Mouse (Mus musculus) cortical plate, adult 2 months (tissue): ENCODE measurements around the gene Slc44a3. TPM values are rescaled to one million over a fixed set of nuclear protein-coding genes. Genes with fewer than 3 reads are reported as not detected.
A peak's percentile ranks its signal among the peaks of the same experiment; 100 is the strongest.

Source experiments
- H3K27ac ChIP-seq: fragments of 200-500 bp; 2 replicates; pipeline ENCODE4 v1.5.1; 2012; ENCODE audit warnings: low read length, control low read depth, inconsistent platforms; ENCODE audit not compliant: insufficient read depth
- H3K4me1 ChIP-seq: fragments of 200-500 bp; 2 replicates; pipeline ENCODE4 v1.6.1; 2011; ENCODE audit warnings: low read length; ENCODE audit not compliant: control insufficient read depth, insufficient read depth
- H3K4me3 ChIP-seq: fragments of 200-500 bp; 2 replicates; pipeline ENCODE4 v1.5.1; 2011; ENCODE audit warnings: mild to moderate bottlenecking, low read length, control low read depth; ENCODE audit not compliant: insufficient read depth
- CTCF ChIP-seq: fragments of 200-500 bp; IDR thresholded peaks from 2 replicates; pipeline ENCODE4 v1.5.1; 2011; ENCODE audit warnings: mild to moderate bottlenecking, control low read depth, low read length; ENCODE audit not compliant: insufficient read depth; ENCODE audit errors: extremely low read depth
- POLR2A ChIP-seq: fragments of 200-500 bp; IDR thresholded peaks from 2 replicates; pipeline ENCODE4 v1.6.1; 2011; ENCODE audit warnings: mild to moderate bottlenecking, low read length, control low read depth; ENCODE audit not compliant: insufficient read depth; ENCODE audit errors: extremely low read depth
- polyA plus RNA-seq: library from polyadenylated mRNA; depleted of rRNA; stranded (reverse); fragments of >200 nt; gene quantifications from 2 replicates; pipeline ENCODE4 v1.2.3, GENCODE M21; 2012

The Slc44a3 gene
- polyA plus RNA-seq, 1 experiment = 0.08 TPM

- TF ChIP-seq CTCF (no peak), POLR2A (no peak)
Observed at GRCm38 (mm10) chr3:121507678-121508077, 24.5 kb downstream of the Slc44a3 start.

GRCm38 (mm10) chr3:121506756-121507155 lies 25.4 kb downstream of the Slc44a3 start:
- no peak overlapping the region for H3K4me3 ChIP-seq
- no peaks in the 10 kb centered on the region for H3K4me1 ChIP-seq
- no peak overlapping the region for H3K27ac ChIP-seq
- TF ChIP-seq POLR2A = no peak

More at GRCm38 (mm10) chr3:121507678-121508077, 24.5 kb downstream of the Slc44a3 start:
- Histone ChIP-seq H3K4me1 (no peaks in the 10 kb centered on the region), H3K27ac (no peak overlapping the region), H3K4me3 (no peak overlapping the region)

GRCm38 (mm10) chr3:121506175-121506574 lies 26.0 kb downstream of the Slc44a3 start:
- TF ChIP-seq POLR2A (no peak), CTCF (no peak)
- H3K4me3 ChIP-seq = no peak overlapping the region
- no peak overlapping the region for H3K27ac ChIP-seq
- H3K4me1 ChIP-seq = no peaks in the 10 kb centered on the region

- H3K4me3 ChIP-seq = no peak overlapping the region
- no peak overlapping the region for H3K27ac ChIP-seq
- TF ChIP-seq CTCF (no peak), POLR2A (no peak)
- H3K4me1 ChIP-seq = no peaks in the 10 kb centered on the region
Observed at GRCm38 (mm10) chr3:121504927-121505487, 27.2 kb downstream of the Slc44a3 start.

GRCm38 (mm10) chr3:121500734-121501133 lies 31.5 kb downstream of the Slc44a3 start:
- no peak overlapping the region for H3K27ac ChIP-seq
- H3K4me3 ChIP-seq = no peak overlapping the region
- H3K4me1 ChIP-seq = no peaks in the 10 kb centered on the region
- TF ChIP-seq CTCF (no peak), POLR2A (no peak)

- Histone ChIP-seq H3K4me3 (no peak overlapping the region), H3K4me1 (no peaks in the 10 kb centered on the region), H3K27ac (no peak overlapping the region)
- no peak for TF ChIP-seq POLR2A
- TF ChIP-seq CTCF = peak; percentile 90
Observed at GRCm38 (mm10) chr3:121500225-121500624, 32.0 kb downstream of the Slc44a3 start.

- TF ChIP-seq POLR2A = no peak
- no peak for TF ChIP-seq CTCF
- H3K27ac ChIP-seq = no peak overlapping the region
- H3K4me1 ChIP-seq = 0 out of 2 replicates have a peak, but pooled peaks cover 3% of the 10 kb centered on the region
- no peak overlapping the region for H3K4me3 ChIP-seq
Observed at GRCm38 (mm10) chr3:121493997-121494421, 38.2 kb downstream of the Slc44a3 start.

GRCm38 (mm10) chr3:121492026-121492425 lies 40.2 kb downstream of the Slc44a3 start:
- H3K27ac ChIP-seq = no peak overlapping the region
- no peak overlapping the region for H3K4me3 ChIP-seq
- TF ChIP-seq CTCF = no peak
- no peak for TF ChIP-seq POLR2A
- 0 out of 2 replicates have a peak, but pooled peaks cover 3% of the 10 kb centered on the region for H3K4me1 ChIP-seq

GRCm38 (mm10) chr3:121490941-121491340 lies 41.3 kb downstream of the Slc44a3 start:
- no peak overlapping the region for H3K4me3 ChIP-seq
- H3K4me1 ChIP-seq = 0 out of 2 replicates have a peak, but pooled peaks cover 3% of the 10 kb centered on the region
- no peak overlapping the region for H3K27ac ChIP-seq
- no peak for TF ChIP-seq POLR2A
- TF ChIP-seq CTCF = no peak

- Histone ChIP-seq H3K27ac (peak overlapping the region; percentile 70), H3K4me1 (peaks cover 3% of the 10 kb centered on the region; the same call in 1 of the 2 replicates), H3K4me3 (no peak overlapping the region)
- no peak for TF ChIP-seq POLR2A
- TF ChIP-seq CTCF = no peak
Observed at GRCm38 (mm10) chr3:121489462-121490118, 42.6 kb downstream of the Slc44a3 start.
